Mouse (Mus musculus) colon, adult 2 months (tissue): ENCODE measurements around the gene Slc8a2. TPM values are rescaled to one million over a fixed set of nuclear protein-coding genes. Genes with fewer than 3 reads are reported as not detected.

ENCODE experiments used
- polyA plus RNA-seq: library from polyadenylated mRNA; depleted of rRNA; stranded (reverse); fragments of >200 nt; gene quantifications from 2 replicates; pipeline ENCODE4 v1.2.3, GENCODE M21; 2012; rRNA removed

The Slc8a2 gene
- polyA plus RNA-seq, result 4.7 and 4.8 TPM in 2 replicates

GRCm38 (mm10) chr7:16129421-16129845 lies at the start of gene Slc8a2:
Gene Slc8a2, plus strand, starts transcription at chr7:16129826.

GRCm38 (mm10) chr7:16098021-16099017 lies 31.3 kb upstream of the Slc8a2 start, which contains the start of gene Napa:
Gene Napa, plus strand, starts transcription at chr7:16098458.

GRCm38 (mm10) chr7:16119569-16120261 lies 9.9 kb upstream of the Slc8a2 start, which contains the start of gene Kptn:
Gene Kptn, plus strand, starts transcription at chr7:16119895.

GRCm38 (mm10) chr7:16174597-16175541 lies 45.2 kb downstream of the Slc8a2 start, which contains the start of gene Meis3:
Gene Meis3, plus strand, starts transcription at chr7:16175090.

Other genes starting within 250 kb of the Slc8a2 start
- gene Crx, start 249.9 kb upstream of the Slc8a2 start, polyA plus RNA-seq, result not detected in 2 replicates
- not detected in 2 replicates for gene Crxos, start 247.2 kb upstream of the Slc8a2 start, polyA plus RNA-seq
- gene Selenow, start 207.4 kb upstream of the Slc8a2 start, polyA plus RNA-seq, result 252 and 320 TPM in 2 replicates
- gene Nop53, start 183.8 kb upstream of the Slc8a2 start, polyA plus RNA-seq, result 175 and 182 TPM in 2 replicates
- gene Ehd2, start 162.3 kb upstream of the Slc8a2 start, polyA plus RNA-seq, result 47.3 and 47.8 TPM in 2 replicates
- gene Bicra, start 81.9 kb upstream of the Slc8a2 start, polyA plus RNA-seq, result 13.0 and 17.7 TPM in 2 replicates
- 0.05 TPM in 1 of 2 replicates, not detected in the other for gene Zfp541, start 68.0 kb upstream of the Slc8a2 start, polyA plus RNA-seq
- 173 and 226 TPM in 2 replicates for gene Napa, start 31.4 kb upstream of the Slc8a2 start, polyA plus RNA-seq
- gene Kptn, start 9.9 kb upstream of the Slc8a2 start, polyA plus RNA-seq, result 32.0 and 39.2 TPM in 2 replicates
- 31.7 and 39.9 TPM in 2 replicates for gene Meis3, start 45.3 kb downstream of the Slc8a2 start, polyA plus RNA-seq
- 38.2 and 46.5 TPM in 2 replicates for gene Dhx34, start 92.2 kb downstream of the Slc8a2 start, polyA plus RNA-seq
- 0.50 and 0.75 TPM in 2 replicates for gene C5ar2, start 114.3 kb downstream of the Slc8a2 start, polyA plus RNA-seq
- 15.0 and 18.4 TPM in 2 replicates for gene C5ar1, start 129.7 kb downstream of the Slc8a2 start, polyA plus RNA-seq
- 131 and 153 TPM in 2 replicates for gene Inafm1, start 143.8 kb downstream of the Slc8a2 start, polyA plus RNA-seq
- gene Ccdc9, start 157.0 kb downstream of the Slc8a2 start, polyA plus RNA-seq, result 51.1 and 51.3 TPM in 2 replicates
- 33.1 and 34.1 TPM in 2 replicates for gene Bbc3, start 178.6 kb downstream of the Slc8a2 start, polyA plus RNA-seq